Mouse (Mus musculus) cerebellum, adult 2 months (tissue): ENCODE measurements at regions not wholly inside any gene's neighbourhood (a gene's known extent, or its start where the extent isn't known, plus 50 kb on each side); places are given as distances from the start of the nearest gene placed in this dataset.

Source experiments
- CTCF ChIP-seq: fragments of 200-500 bp; IDR thresholded peaks from 2 replicates; pipeline ENCODE4 v1.5.1; 2011; ENCODE audit warnings: low read depth, mild to moderate bottlenecking, control low read depth, low read length, moderate library complexity, borderline replicate concordance; ENCODE audit not compliant: insufficient read depth
- POLR2A ChIP-seq: fragments of 200-500 bp; IDR thresholded peaks from 2 replicates; pipeline ENCODE4 v1.6.1; 2011; ENCODE audit warnings: low read length, control low read depth, borderline replicate concordance; ENCODE audit not compliant: insufficient read depth

- no peak for TF ChIP-seq CTCF
- no peak for TF ChIP-seq POLR2A
Measured at GRCm38 (mm10) chr5:54225031-54225430, 226.7 kb downstream of the Stim2 start.
